In the genomic region with DNA sequence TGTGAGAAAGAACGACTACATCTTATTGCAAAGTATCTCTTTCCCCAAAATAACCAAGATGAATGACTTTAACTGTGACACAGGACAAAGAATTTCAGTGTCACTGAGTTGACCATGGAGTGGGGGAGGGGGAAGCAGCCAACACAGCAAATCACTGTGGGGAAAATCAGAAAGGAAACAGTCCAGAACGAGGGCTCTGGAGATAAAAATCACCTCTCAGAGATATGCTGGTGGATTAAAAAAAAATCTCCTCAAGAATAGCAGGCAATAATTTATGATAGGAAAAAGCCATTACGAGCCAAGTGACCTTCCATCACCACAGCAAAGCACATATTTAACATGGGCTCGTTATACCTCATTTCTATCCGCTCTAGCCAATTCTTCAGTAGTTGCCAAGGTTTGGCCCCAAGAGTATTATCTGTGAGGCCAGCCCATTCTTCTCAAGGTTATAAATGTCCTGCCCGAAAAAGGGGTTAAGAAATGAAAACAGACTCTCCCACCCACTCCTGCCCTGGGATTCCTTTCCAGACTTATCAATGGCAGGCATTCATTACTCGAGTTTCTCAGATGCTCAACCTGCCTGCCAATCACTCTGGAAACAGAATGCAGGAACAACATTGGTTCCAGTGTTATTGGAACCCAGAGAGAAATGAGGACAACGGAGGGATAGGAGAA, we compare ENCODE assay signal across 14 mouse cellular contexts.
A peak's percentile ranks its signal among the peaks of the same experiment; 100 is the strongest.
DNase-seq lines count a peak whose midpoint lies in the region; ATAC-seq and TF ChIP-seq lines count a peak whose summit lies in the region.
"Had no signal": no experiment of that assay in that cellular context is flagged by ENCODE, and none has a peak within 500 bp of the region (broad histone marks: within the 10 kb centered on the region; RNA-seq: fewer than 3 reads in every experiment).

No protein-coding gene starts in this region.

- TF ChIP-seq CTCF in kidney, adult 2 months (conservative IDR thresholded peaks at IDR 0.05; ENCODE audit: insufficient read depth, insufficient read length, low read depth, low read length), result no peak

- H3K27ac ChIP-seq in kidney, adult 2 months (ENCODE audit: insufficient read depth, low read depth, low read length), result peak overlapping the region; percentile 31; the same call in 1 of the 2 replicates
- no peak overlapping the region for H3K27ac ChIP-seq in kidney, embryonic 14.5 days (ENCODE audit: low read depth, low read length)
- H3K27ac ChIP-seq: layer of hippocampus, adult 2 months; lung, embryonic 15.5 days had no signal

- H3K4me3 ChIP-seq in kidney, adult 2 months (ENCODE audit: insufficient read depth, low read depth, low read length), result no peak overlapping the region
- H3K4me3 ChIP-seq in kidney, embryonic 14.5 days (ENCODE audit: low read length), result no peak overlapping the region
- H3K4me3 ChIP-seq: layer of hippocampus, adult 2 months; lung, embryonic 15.5 days had no signal

- no peak overlapping the region for H3K9ac ChIP-seq in kidney, embryonic 14.5 days (ENCODE audit: low read depth, low read length)
- H3K9ac ChIP-seq: lung, embryonic 15.5 days had no signal

- no peak for TF ChIP-seq POLR2A in kidney, adult 2 months (IDR thresholded peaks at IDR 0.05; ENCODE audit: low read depth, low read length)

- H3K4me1 ChIP-seq in kidney, adult 2 months (ENCODE audit: control insufficient read depth, insufficient read depth, low read length), result no peaks in the 10 kb centered on the region
- H3K4me1 ChIP-seq in kidney, embryonic 14.5 days (ENCODE audit: control insufficient read depth, insufficient read depth, low read length), result no peaks in the 10 kb centered on the region; the same call in 1 of the 2 replicates
- H3K4me1 ChIP-seq: lung, embryonic 15.5 days had no signal

- H3K4me2 ChIP-seq in kidney, embryonic 14.5 days (replicated peaks; ENCODE audit: low read depth, low read length), result no peak overlapping the region
- H3K4me2 ChIP-seq: lung, embryonic 15.5 days had no signal

- intact Hi-C loops in heart, postnatal 14 days (cut with DNase I), result no loop called here

- 15% methylated on average over 8 of the region's 8 CpGs for WGBS in kidney, adult 2 months
- WGBS in kidney, embryonic 14.5 days, result 21% methylated on average over 8 of the region's 8 CpGs

- no peak for ATAC-seq in kidney, embryonic 14.5 days (ENCODE audit: low FRiP score, low TSS enrichment)

- H3K9me3 ChIP-seq in kidney, embryonic 14.5 days (ENCODE audit: control insufficient read depth, low read length), result no peaks in the 10 kb centered on the region
- H3K9me3 ChIP-seq: lung, embryonic 15.5 days had no signal

- no peaks in the 10 kb centered on the region for H3K27me3 ChIP-seq in kidney, adult 2 months (replicated peaks; ENCODE audit: control insufficient read depth, insufficient read depth, low read length)
- no peaks in the 10 kb centered on the region for H3K27me3 ChIP-seq in kidney, embryonic 14.5 days (ENCODE audit: control insufficient read depth, insufficient read depth, low read length)
- H3K27me3 ChIP-seq: lung, embryonic 15.5 days had no signal

- peak; percentile 22 for DNase-seq in adrenal gland, postnatal 10 days
- no peak for DNase-seq in adrenal gland, adult 18-20 months (ENCODE audit: low spot score in 2 of 2)
- DNase-seq in kidney, adult 2 months, result peak; percentile 47
- peak; percentile 16 for DNase-seq in embryo, embryonic 9.5 days (ENCODE audit: extremely low spot score)
- DNase-seq in mesoderm, embryonic 11.5 days (ENCODE audit: low read depth, low spot score), result peak; percentile 54
- DNase-seq in heart, postnatal 14 days, result no peak
- no peak for DNase-seq in spleen, postnatal 14 days (ENCODE audit: low spot score in 2 of 2)
- DNase-seq: cerebellum, adult 11 months; heart, adult 18-20 months; right cerebral cortex, postnatal 14 days; thymus, adult 2 months had no signal

- H3K36me3 ChIP-seq in kidney, adult 2 months (ENCODE audit: control insufficient read depth, insufficient read depth, low read length), result no peaks in the 10 kb centered on the region
- H3K36me3 ChIP-seq in kidney, embryonic 14.5 days (ENCODE audit: control insufficient read depth, insufficient read depth, low read length), result no peaks in the 10 kb centered on the region
- H3K36me3 ChIP-seq: lung, embryonic 15.5 days had no signal

Comparison
In these comparisons a context has a peak if more than half of its experiments do, and no peak if none do; other contexts are left out.
1. DNase-seq: peak in adrenal gland, postnatal 10 days (single experiment), kidney, adult 2 months (single experiment), embryo, embryonic 9.5 days (single experiment) and mesoderm, embryonic 11.5 days (single experiment); none in adrenal gland, adult 18-20 months (0 of 2), heart, postnatal 14 days (0 of 2) and spleen, postnatal 14 days (0 of 2).